Mouse (Mus musculus) splenic B cell, adult 2 months (primary cell): ENCODE measurements at regions not wholly inside any gene's neighbourhood (a gene's known extent, or its start where the extent isn't known, plus 50 kb on each side); places are given as distances from the start of the nearest gene placed in this dataset.
A peak's percentile ranks its signal among the peaks of the same experiment; 100 is the strongest.

Experiments
- DNase-seq: peaks from one replicate; pipeline ENCODE4 v3.0.0-alpha.2; 2011; ENCODE audit warnings: low read depth, low spot score
- H3K27me3 ChIP-seq: 2 replicates; pipeline ENCODE4 v1.6.1; 2012; ENCODE audit warnings: mild to moderate bottlenecking, low read length, moderate library complexity, mixed read lengths; ENCODE audit not compliant: control insufficient read depth, poor library complexity, insufficient read depth, severe bottlenecking
- H3K36me3 ChIP-seq: 2 replicates; pipeline ENCODE4 v1.6.1; 2012; ENCODE audit warnings: mild to moderate bottlenecking, low read length, moderate library complexity, mixed read lengths; ENCODE audit not compliant: control insufficient read depth, poor library complexity, insufficient read depth, severe bottlenecking

GRCm38 (mm10) chr15:59822995-59823681, 193.3 kb downstream of the 4933412E24Rik start:
- no peaks in the 10 kb centered on the region for H3K36me3 ChIP-seq
- H3K27me3 ChIP-seq, result no peaks in the 10 kb centered on the region
- DNase-seq, result no peak

- DNase-seq, result no peak
- Histone ChIP-seq H3K36me3 (no peaks in the 10 kb centered on the region), H3K27me3 (no peaks in the 10 kb centered on the region)
These were observed 196.1 kb downstream of the 4933412E24Rik start for GRCm38 (mm10) chr15:59820317-59820716.

- no peaks in the 10 kb centered on the region for H3K27me3 ChIP-seq
- no peak for DNase-seq
- no peaks in the 10 kb centered on the region for H3K36me3 ChIP-seq
These were observed 200.4 kb downstream of the 4933412E24Rik start for GRCm38 (mm10) chr15:59816031-59816430.

GRCm38 (mm10) chr15:59811566-59811965, 204.8 kb downstream of the 4933412E24Rik start:
- no peaks in the 10 kb centered on the region for H3K27me3 ChIP-seq
- DNase-seq, result peak; percentile 58
- H3K36me3 ChIP-seq, result no peaks in the 10 kb centered on the region

- DNase-seq, result no peak
- no peaks in the 10 kb centered on the region for H3K36me3 ChIP-seq
- no peaks in the 10 kb centered on the region for H3K27me3 ChIP-seq
These were observed 207.1 kb downstream of the 4933412E24Rik start for GRCm38 (mm10) chr15:59809361-59809760.

GRCm38 (mm10) chr15:59807723-59808122, 208.7 kb downstream of the 4933412E24Rik start:
- no peaks in the 10 kb centered on the region for H3K36me3 ChIP-seq
- no peak for DNase-seq
- no peaks in the 10 kb centered on the region for H3K27me3 ChIP-seq

- H3K36me3 ChIP-seq, result no peaks in the 10 kb centered on the region
- no peaks in the 10 kb centered on the region for H3K27me3 ChIP-seq
- no peak for DNase-seq
These were observed 210.6 kb downstream of the 4933412E24Rik start for GRCm38 (mm10) chr15:59805771-59806170.

GRCm38 (mm10) chr15:59804821-59805220, 211.6 kb downstream of the 4933412E24Rik start:
- no peaks in the 10 kb centered on the region for H3K27me3 ChIP-seq
- no peaks in the 10 kb centered on the region for H3K36me3 ChIP-seq
- DNase-seq, result no peak

GRCm38 (mm10) chr15:59804394-59804793, 212.0 kb downstream of the 4933412E24Rik start:
- Histone ChIP-seq H3K36me3 (no peaks in the 10 kb centered on the region), H3K27me3 (no peaks in the 10 kb centered on the region)
- DNase-seq, result no peak

GRCm38 (mm10) chr15:59802276-59802675, 214.1 kb downstream of the 4933412E24Rik start:
- DNase-seq, result peak; percentile 19
- H3K27me3 ChIP-seq, result no peaks in the 10 kb centered on the region
- H3K36me3 ChIP-seq, result no peaks in the 10 kb centered on the region

GRCm38 (mm10) chr15:59799124-59799815, 217.1 kb downstream of the 4933412E24Rik start:
- no peak for DNase-seq
- H3K27me3 ChIP-seq, result no peaks in the 10 kb centered on the region
- no peaks in the 10 kb centered on the region for H3K36me3 ChIP-seq

GRCm38 (mm10) chr15:59798486-59798885, 217.9 kb downstream of the 4933412E24Rik start:
- DNase-seq, result no peak
- no peaks in the 10 kb centered on the region for H3K27me3 ChIP-seq
- no peaks in the 10 kb centered on the region for H3K36me3 ChIP-seq

GRCm38 (mm10) chr15:59795717-59796116, 220.7 kb downstream of the 4933412E24Rik start:
- Histone ChIP-seq H3K36me3 (no peaks in the 10 kb centered on the region), H3K27me3 (no peaks in the 10 kb centered on the region)
- DNase-seq, result peak; percentile 69

GRCm38 (mm10) chr15:59794871-59795270, 221.5 kb downstream of the 4933412E24Rik start:
- DNase-seq, result no peak
- no peaks in the 10 kb centered on the region for H3K36me3 ChIP-seq

GRCm38 (mm10) chr15:59786706-59787425, 229.5 kb downstream of the 4933412E24Rik start:
- no peak for DNase-seq
- Histone ChIP-seq H3K36me3 (no peaks in the 10 kb centered on the region), H3K27me3 (no peaks in the 10 kb centered on the region)

More at GRCm38 (mm10) chr15:59794871-59795270, 221.5 kb downstream of the 4933412E24Rik start:
- no peaks in the 10 kb centered on the region for H3K27me3 ChIP-seq
